Mouse (Mus musculus) heart, embryonic 14.5 days (tissue): ENCODE results near the gene Slc7a11. TPM values are rescaled to one million over a fixed set of nuclear protein-coding genes. Genes with fewer than 3 reads are reported as not detected.

Experiments used
- ATAC-seq: fragments of 200-750 bp; cut with Nextera tagmentation; 2 replicates; pipeline ENCODE4 v1.8.0; 2017; ENCODE audit warnings: low read depth, moderate TSS enrichment; ENCODE audit not compliant: insufficient number of reproducible peaks, insufficient read depth, low FRiP score
- H3K27ac ChIP-seq, 2 experiments: fragments of 200-500 bp in 1 of 2; fragments of 300-500 bp in 1 of 2; sonication (generic) in 1 of 2; replicated peaks in 1 of 2; 2 replicates each; pipeline ENCODE4 v1.5.1; 2012 to 2014; ENCODE audit warnings: low read depth in 2 of 2, low read length in 2 of 2, control low read depth in 1 of 2, mild to moderate bottlenecking in 1 of 2, mixed read lengths in 1 of 2; ENCODE audit not compliant: control insufficient read depth in 1 of 2, insufficient read depth in 1 of 2
- H3K27me3 ChIP-seq: fragments of 300-500 bp; sonication (generic); 2 replicates; pipeline ENCODE4 v1.6.1; 2014; ENCODE audit warnings: mild to moderate bottlenecking, low read length, control low read depth; ENCODE audit not compliant: control insufficient read depth, insufficient read depth
- H3K36me3 ChIP-seq: fragments of 300-500 bp; sonication (generic); 2 replicates; pipeline ENCODE4 v1.6.1; 2014; ENCODE audit warnings: mild to moderate bottlenecking, control low read depth, low read length, mixed read lengths; ENCODE audit not compliant: control insufficient read depth, insufficient read depth
- H3K4me1 ChIP-seq, 2 experiments: fragments of 200-500 bp in 1 of 2; fragments of 300-500 bp in 1 of 2; sonication (generic) in 1 of 2; 2 replicates each; pipeline ENCODE4 v1.6.1; 2012 to 2014; ENCODE audit warnings: low read length in 2 of 2, control low read depth in 1 of 2, mixed read lengths in 1 of 2; ENCODE audit not compliant: control insufficient read depth in 2 of 2, insufficient read depth in 2 of 2
- H3K4me2 ChIP-seq: fragments of 300-500 bp; sonication (generic); 2 replicates; pipeline ENCODE4 v1.6.1; 2014; ENCODE audit warnings: mild to moderate bottlenecking, low read length
- H3K4me3 ChIP-seq, 2 experiments: fragments of 200-500 bp in 1 of 2; fragments of 300-500 bp in 1 of 2; sonication (generic) in 1 of 2; 2 replicates each; pipeline ENCODE4 v1.5.1; 2012 to 2014; ENCODE audit warnings: low read length in 2 of 2, mild to moderate bottlenecking in 2 of 2, control low read depth in 1 of 2, low read depth in 1 of 2, moderate library complexity in 1 of 2; ENCODE audit not compliant: control insufficient read depth in 1 of 2, insufficient read depth in 1 of 2
- H3K9ac ChIP-seq: fragments of 300-500 bp; sonication (generic); 2 replicates; pipeline ENCODE4 v1.6.1; 2014; ENCODE audit warnings: mild to moderate bottlenecking, low read length
- H3K9me3 ChIP-seq: fragments of 300-500 bp; sonication (generic); 2 replicates; pipeline ENCODE4 v1.6.1; 2016; ENCODE audit warnings: low read length, control low read depth; ENCODE audit not compliant: control insufficient read depth
- WGBS: fragments of 180-500 bp; shearing (Covaris S2); extraction: QIAGEN DNeasy Blood & Tissue Kit; methylation state at CpG from one replicate; pipeline ENCODE4 v1.1.7; 2014; 5-methylcytosine and 5-hydroxymethylcytosine counted together
- polyA plus RNA-seq: library from polyadenylated mRNA; unstranded; fragments of >200 nt; fragmentation: Nextera tagmentation; extraction: Ambion mirVana; gene quantifications from 2 replicates; pipeline ENCODE4 v1.2.1, GENCODE M21; 2014

The Slc7a11 gene
- polyA plus RNA-seq, 1 experiment from 2014 or later: 0.16 TPM

- no peak overlapping the region for H3K4me2 ChIP-seq
- H3K9me3 ChIP-seq: no peaks in the 10 kb centered on the region
- no peaks in the 10 kb centered on the region for H3K4me1 ChIP-seq
- H3K27ac ChIP-seq: no peak overlapping the region
- H3K27me3 ChIP-seq: no peaks in the 10 kb centered on the region
- ATAC-seq: no peak
- H3K36me3 ChIP-seq: no peaks in the 10 kb centered on the region
- H3K4me3 ChIP-seq: no peak overlapping the region
- WGBS: 71% methylated on average over 2 of the region's 2 CpGs
- H3K9ac ChIP-seq: no peak overlapping the region
These were observed 218.9 kb downstream of the Slc7a11 start for GRCm38 (mm10) chr3:50224390-50225114.

- no peak for ATAC-seq
- Histone ChIP-seq H3K27ac (no peak overlapping the region), H3K9me3 (no peaks in the 10 kb centered on the region), H3K36me3 (no peaks in the 10 kb centered on the region), H3K4me3 (no peak overlapping the region), H3K4me2 (no peak overlapping the region), H3K9ac (no peak overlapping the region), H3K4me1 (no peaks in the 10 kb centered on the region), H3K27me3 (no peaks in the 10 kb centered on the region)
- 55% methylated on average over 2 of the region's 2 CpGs for WGBS
These were observed 223.0 kb downstream of the Slc7a11 start for GRCm38 (mm10) chr3:50220454-50220853.

GRCm38 (mm10) chr3:50186369-50186768 is 257.0 kb downstream of the Slc7a11 start:
- no peaks in the 10 kb centered on the region for H3K27me3 ChIP-seq
- no peak overlapping the region for H3K27ac ChIP-seq
- no peak overlapping the region for H3K4me3 ChIP-seq
- H3K9me3 ChIP-seq: no peaks in the 10 kb centered on the region
- no peak overlapping the region for H3K9ac ChIP-seq
- no peak overlapping the region for H3K4me2 ChIP-seq
- ATAC-seq: no peak
- no peaks in the 10 kb centered on the region for H3K4me1 ChIP-seq
- no peaks in the 10 kb centered on the region for H3K36me3 ChIP-seq
- WGBS: 72% methylated on average over 5 of the region's 5 CpGs

- Histone ChIP-seq H3K9me3 (no peaks in the 10 kb centered on the region), H3K4me3 (no peak overlapping the region), H3K36me3 (no peaks in the 10 kb centered on the region), H3K9ac (no peak overlapping the region), H3K27me3 (no peaks in the 10 kb centered on the region), H3K27ac (no peak overlapping the region), H3K4me1 (no peaks in the 10 kb centered on the region), H3K4me2 (no peak overlapping the region)
- 70% methylated on average over 2 of the region's 2 CpGs for WGBS
- ATAC-seq: no peak
These were observed 257.5 kb downstream of the Slc7a11 start for GRCm38 (mm10) chr3:50185879-50186278.

GRCm38 (mm10) chr3:50160756-50161155 is 282.7 kb downstream of the Slc7a11 start:
- ATAC-seq: no peak
- no peak overlapping the region for H3K9ac ChIP-seq
- H3K4me3 ChIP-seq: no peak overlapping the region
- H3K27me3 ChIP-seq: no peaks in the 10 kb centered on the region
- H3K4me1 ChIP-seq: no peaks in the 10 kb centered on the region
- no peak overlapping the region for H3K4me2 ChIP-seq
- H3K36me3 ChIP-seq: no peaks in the 10 kb centered on the region
- no peak overlapping the region for H3K27ac ChIP-seq
- 80% methylated on average over 2 of the region's 2 CpGs for WGBS
- H3K9me3 ChIP-seq: no peaks in the 10 kb centered on the region

GRCm38 (mm10) chr3:50144144-50144543 is 299.3 kb downstream of the Slc7a11 start:
- no peak for ATAC-seq
- no peak overlapping the region for H3K9ac ChIP-seq
- H3K27me3 ChIP-seq: no peaks in the 10 kb centered on the region
- no peak overlapping the region for H3K4me2 ChIP-seq
- no peaks in the 10 kb centered on the region for H3K9me3 ChIP-seq
- H3K4me1 ChIP-seq: no peaks in the 10 kb centered on the region
- H3K36me3 ChIP-seq: no peaks in the 10 kb centered on the region
- H3K27ac ChIP-seq: no peak overlapping the region
- H3K4me3 ChIP-seq: no peak overlapping the region

GRCm38 (mm10) chr3:50138319-50138718 is 305.1 kb downstream of the Slc7a11 start:
- Histone ChIP-seq H3K27me3 (no peaks in the 10 kb centered on the region), H3K9me3 (no peaks in the 10 kb centered on the region), H3K9ac (no peak overlapping the region), H3K4me2 (no peak overlapping the region), H3K4me1 (no peaks in the 10 kb centered on the region), H3K36me3 (no peaks in the 10 kb centered on the region), H3K27ac (no peak overlapping the region), H3K4me3 (no peak overlapping the region)
- no peak for ATAC-seq
- WGBS: 67% methylated on average over 3 of the region's 3 CpGs

GRCm38 (mm10) chr3:50132204-50132603 is 311.2 kb downstream of the Slc7a11 start:
- no peaks in the 10 kb centered on the region for H3K36me3 ChIP-seq
- no peaks in the 10 kb centered on the region for H3K4me1 ChIP-seq
- no peaks in the 10 kb centered on the region for H3K27me3 ChIP-seq
- no peak overlapping the region for H3K27ac ChIP-seq
- no peak for ATAC-seq
- 60% methylated on average over 5 of the region's 5 CpGs for WGBS
- no peak overlapping the region for H3K9ac ChIP-seq
- H3K4me3 ChIP-seq: no peak overlapping the region
- no peak overlapping the region for H3K4me2 ChIP-seq
- no peaks in the 10 kb centered on the region for H3K9me3 ChIP-seq
